Mouse (Mus musculus): ENCODE data around the gene Aspscr1. TPM values are rescaled to one million over a fixed set of nuclear protein-coding genes. Genes with fewer than 3 reads are reported as not detected.

Gene Aspscr1
- total and polyA plus RNA-seq, 2 experiments from 2014 or later = 113 to 143 TPM

GRCm38 (mm10) chr11:120695184-120695583 lies 22.4 kb downstream of the Aspscr1 start:
- TF ChIP-seq CTCF (IDR thresholded peaks at IDR 0.05) = no peak
- DNase-seq (ENCODE audit: low spot score) (peak; percentile 59), ATAC-seq (ENCODE audit: low FRiP score) (0 out of 2 replicates have a peak, but pooled peaks have one; percentile 20)
- no peak overlapping the region for H3K4me2 ChIP-seq (ENCODE audit: low read depth, low read length, poor library complexity, severe bottlenecking)
- no peaks in the 10 kb centered on the region for H3K27me3 ChIP-seq (ENCODE audit: insufficient read depth, low read length)
- no peaks in the 10 kb centered on the region for H3K9me3 ChIP-seq (ENCODE audit: low read length)
- H3K27ac ChIP-seq (ENCODE audit: low read depth, low read length) = no peak overlapping the region
- H3K36me3 ChIP-seq (ENCODE audit: insufficient read depth, low read length) = peaks cover 10% of the 10 kb centered on the region
- H3K9ac ChIP-seq (replicated peaks; ENCODE audit: low read length, poor library complexity, severe bottlenecking) = no peak overlapping the region
- H3K4me1 ChIP-seq (ENCODE audit: insufficient read depth, low read length) = no peaks in the 10 kb centered on the region
- H3K4me3 ChIP-seq (ENCODE audit: low read depth, low read length) = no peak overlapping the region
- WGBS = 16% methylated on average over 4 of the region's 4 CpGs

GRCm38 (mm10) chr11:120695641-120696040 lies 22.9 kb downstream of the Aspscr1 start:
- H3K4me1 ChIP-seq (ENCODE audit: insufficient read depth, low read length) = no peaks in the 10 kb centered on the region
- H3K27me3 ChIP-seq (ENCODE audit: insufficient read depth, low read length) = no peaks in the 10 kb centered on the region
- no peaks in the 10 kb centered on the region for H3K9me3 ChIP-seq (ENCODE audit: low read length)
- no peak overlapping the region for H3K4me2 ChIP-seq (ENCODE audit: low read depth, low read length, poor library complexity, severe bottlenecking)
- peaks cover 10% of the 10 kb centered on the region for H3K36me3 ChIP-seq (ENCODE audit: insufficient read depth, low read length)
- no peak overlapping the region for H3K4me3 ChIP-seq (ENCODE audit: low read depth, low read length)
- ATAC-seq (ENCODE audit: low FRiP score) (no peak), DNase-seq (ENCODE audit: low spot score) (no peak)
- TF ChIP-seq CTCF (IDR thresholded peaks at IDR 0.05) = no peak
- WGBS = 36% methylated on average over 12 of the region's 12 CpGs
- H3K27ac ChIP-seq (ENCODE audit: low read depth, low read length) = no peak overlapping the region; the same call in 1 of the 2 replicates
- H3K9ac ChIP-seq (replicated peaks; ENCODE audit: low read length, poor library complexity, severe bottlenecking) = no peak overlapping the region

DNA sequence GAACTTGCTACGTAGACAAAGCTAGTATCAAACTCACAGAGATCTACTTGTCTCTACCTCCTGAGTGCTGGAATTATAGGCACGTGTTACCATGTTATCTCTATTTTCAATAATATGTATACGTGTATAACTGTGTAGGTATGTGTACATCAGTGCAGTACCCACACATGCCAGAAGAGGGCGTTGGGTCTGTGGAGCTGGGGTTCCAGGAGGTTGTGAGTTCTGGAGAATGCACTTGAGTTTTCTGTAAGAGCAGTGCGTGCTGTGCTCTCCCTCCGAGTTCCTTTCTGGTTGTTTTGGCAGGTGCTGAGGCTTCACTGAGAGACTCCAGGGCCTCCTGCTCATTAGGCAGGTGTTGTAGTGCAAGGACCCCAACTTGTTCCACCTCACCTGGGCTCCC lies 23.8 kb downstream of the Aspscr1 start:
- no peaks in the 10 kb centered on the region for H3K27me3 ChIP-seq (ENCODE audit: insufficient read depth, low read length)
- TF ChIP-seq CTCF (IDR thresholded peaks at IDR 0.05) = peak; percentile 56
- H3K36me3 ChIP-seq (ENCODE audit: insufficient read depth, low read length) = peaks cover 10% of the 10 kb centered on the region
- DNase-seq (ENCODE audit: low spot score) (no peak), ATAC-seq (ENCODE audit: low FRiP score) (no peak)
- H3K9me3 ChIP-seq (ENCODE audit: low read length) = no peaks in the 10 kb centered on the region
- no peak overlapping the region for H3K4me3 ChIP-seq (ENCODE audit: low read depth, low read length)
- no peak overlapping the region for H3K4me2 ChIP-seq (ENCODE audit: low read depth, low read length, poor library complexity, severe bottlenecking)
- WGBS = 89% methylated on average over 6 of the region's 6 CpGs
- H3K9ac ChIP-seq (replicated peaks; ENCODE audit: low read length, poor library complexity, severe bottlenecking) = no peak overlapping the region
- H3K4me1 ChIP-seq (ENCODE audit: insufficient read depth, low read length) = no peaks in the 10 kb centered on the region
- H3K27ac ChIP-seq (ENCODE audit: low read depth, low read length) = no peak overlapping the region

GRCm38 (mm10) chr11:120697741-120698140 lies 25.0 kb downstream of the Aspscr1 start:
- Histone ChIP-seq H3K27me3 (ENCODE audit: insufficient read depth, low read length) (no peaks in the 10 kb centered on the region), H3K4me3 (ENCODE audit: low read depth, low read length) (no peak overlapping the region), H3K36me3 (ENCODE audit: insufficient read depth, low read length) (peaks cover 14% of the 10 kb centered on the region), H3K9ac (replicated peaks; ENCODE audit: low read length, poor library complexity, severe bottlenecking) (no peak overlapping the region), H3K27ac (ENCODE audit: low read depth, low read length) (no peak overlapping the region), H3K4me2 (ENCODE audit: low read depth, low read length, poor library complexity, severe bottlenecking) (no peak overlapping the region), H3K4me1 (ENCODE audit: insufficient read depth, low read length) (no peaks in the 10 kb centered on the region), H3K9me3 (ENCODE audit: low read length) (no peaks in the 10 kb centered on the region)
- no peak for ATAC-seq (ENCODE audit: low FRiP score)
- no peak for DNase-seq (ENCODE audit: low spot score)
- 63% methylated on average over 10 of the region's 10 CpGs for WGBS
- TF ChIP-seq CTCF (IDR thresholded peaks at IDR 0.05) = no peak

DNA sequence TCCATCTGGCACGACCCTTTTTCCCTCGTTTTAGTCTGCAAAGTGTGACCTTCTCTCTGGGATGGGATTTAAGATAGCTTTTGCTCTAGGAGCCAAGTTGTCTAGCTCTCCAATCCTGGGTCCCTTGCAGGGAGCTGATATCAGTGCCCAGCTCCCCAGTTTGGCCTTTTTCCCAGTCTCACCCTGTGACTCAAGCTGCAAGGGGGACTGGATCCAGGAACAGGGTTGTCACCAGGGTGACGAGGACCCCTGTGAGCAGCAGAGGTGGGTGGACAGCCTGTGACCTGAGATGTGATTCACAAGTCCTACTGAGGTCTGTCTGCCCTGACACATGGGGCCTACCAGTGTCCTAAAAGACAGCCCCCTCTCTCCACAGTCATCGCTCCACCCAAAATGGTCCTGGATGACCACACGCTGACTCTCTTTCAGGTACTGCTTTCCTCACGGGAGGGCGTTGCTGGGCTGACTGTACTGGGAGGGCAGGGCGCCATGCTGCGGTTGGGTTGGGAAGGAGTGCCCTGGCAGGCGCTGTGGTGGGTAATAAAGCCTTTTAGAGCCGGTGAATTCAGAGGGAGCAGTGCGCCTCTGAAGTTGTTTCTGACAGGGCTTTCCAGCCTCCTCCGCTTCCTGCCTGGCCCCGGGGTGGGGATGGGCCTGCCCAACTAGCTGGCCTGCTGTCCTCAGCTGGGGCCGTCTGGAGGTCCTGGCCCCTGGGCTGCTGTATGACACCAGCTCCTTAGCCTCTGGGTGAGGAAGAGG lies 31.1 kb downstream of the Aspscr1 start:
- ATAC-seq (ENCODE audit: low FRiP score) (no peak), DNase-seq (ENCODE audit: low spot score) (no peak)
- WGBS = 37% methylated on average over 15 of the region's 15 CpGs
- Histone ChIP-seq H3K36me3 (ENCODE audit: insufficient read depth, low read length) (peaks cover 14% of the 10 kb centered on the region), H3K4me2 (ENCODE audit: low read depth, low read length, poor library complexity, severe bottlenecking) (no peak overlapping the region), H3K9me3 (ENCODE audit: low read length) (no peaks in the 10 kb centered on the region), H3K27me3 (ENCODE audit: insufficient read depth, low read length) (no peaks in the 10 kb centered on the region), H3K9ac (replicated peaks; ENCODE audit: low read length, poor library complexity, severe bottlenecking) (0 out of 2 replicates have a peak overlapping the region, but pooled peaks have one; percentile 24), H3K27ac (ENCODE audit: low read depth, low read length) (no peak overlapping the region), H3K4me1 (ENCODE audit: insufficient read depth, low read length) (0 out of 2 replicates have a peak, but pooled peaks cover 4% of the 10 kb centered on the region), H3K4me3 (ENCODE audit: low read depth, low read length) (no peak overlapping the region)
- 0 out of 2 replicates have a peak, but pooled peaks have one; percentile 1 for TF ChIP-seq CTCF (IDR thresholded peaks at IDR 0.05)
